Mouse (Mus musculus) kidney, adult 8-10 months (tissue): ENCODE measurements at regions not wholly inside any gene's neighbourhood (a gene's known extent, or its start where the extent isn't known, plus 50 kb on each side); places are given as distances from the start of the nearest gene placed in this dataset.

Source experiments
- DNase-seq, 2 experiments: peaks; one replicate each; pipeline ENCODE4 v3.0.0; 2022

DNA sequence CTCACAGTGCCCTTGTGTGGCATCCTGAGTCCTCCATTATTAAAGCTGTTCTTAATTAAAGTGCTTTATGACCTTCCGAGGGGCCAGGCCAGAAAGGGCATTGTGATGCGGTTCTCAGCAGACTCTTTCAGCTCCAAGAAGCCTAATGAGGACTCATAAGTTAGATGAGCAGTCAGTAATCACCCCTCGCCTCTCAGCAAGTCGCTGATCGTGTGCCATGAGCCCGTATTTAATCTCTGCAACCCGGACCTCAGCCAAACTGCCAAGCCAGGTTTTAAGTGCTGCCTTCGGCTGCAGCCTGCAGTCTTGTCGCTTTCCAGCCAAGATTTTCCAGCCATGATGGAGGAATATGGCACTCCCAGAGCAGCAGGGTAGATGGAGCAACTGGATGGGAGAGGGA is 56.1 kb upstream of the Rbfox1 start:
- no peak for DNase-seq

DNA sequence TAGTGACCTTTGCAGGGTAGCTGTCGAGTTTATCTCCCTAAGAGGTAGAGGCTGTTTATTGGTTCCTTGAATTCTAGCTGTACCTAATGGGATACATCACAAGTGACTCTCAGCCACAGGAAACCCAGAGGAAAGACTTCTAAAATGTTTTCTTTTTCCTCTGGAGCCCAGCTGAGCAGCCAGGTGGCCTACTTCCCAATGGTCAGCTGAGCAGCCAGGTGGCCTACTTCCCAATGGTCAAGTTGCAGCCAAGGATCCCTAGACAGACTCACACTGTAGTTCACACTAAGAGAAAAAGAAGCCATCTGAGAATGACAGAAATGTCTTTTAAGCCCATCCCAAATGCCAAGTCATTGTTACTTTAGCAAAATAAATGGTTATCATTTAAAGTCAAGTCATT is 61.8 kb upstream of the Rbfox1 start:
- DNase-seq: no peak

DNA sequence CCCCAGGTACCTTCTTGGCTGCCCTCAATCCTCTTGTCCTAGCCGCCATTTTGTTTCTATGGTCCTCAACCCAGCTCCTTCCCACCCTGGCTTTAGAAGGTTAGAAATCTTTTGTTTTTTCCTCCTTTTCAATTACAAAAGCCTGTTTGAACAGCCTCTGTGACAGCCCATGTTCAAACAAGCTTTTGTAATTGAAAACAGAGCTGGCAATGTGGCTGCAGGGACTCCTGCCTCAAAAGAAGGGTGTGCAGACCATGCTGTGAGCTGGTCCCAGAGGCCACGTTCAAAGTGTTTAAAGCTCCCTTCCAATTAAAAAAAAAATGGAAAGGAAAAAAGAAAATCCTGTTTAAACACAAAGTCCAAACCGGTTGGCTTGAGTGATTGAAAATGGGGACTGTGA is 68.0 kb upstream of the Rbfox1 start:
- DNase-seq: no peak

DNA sequence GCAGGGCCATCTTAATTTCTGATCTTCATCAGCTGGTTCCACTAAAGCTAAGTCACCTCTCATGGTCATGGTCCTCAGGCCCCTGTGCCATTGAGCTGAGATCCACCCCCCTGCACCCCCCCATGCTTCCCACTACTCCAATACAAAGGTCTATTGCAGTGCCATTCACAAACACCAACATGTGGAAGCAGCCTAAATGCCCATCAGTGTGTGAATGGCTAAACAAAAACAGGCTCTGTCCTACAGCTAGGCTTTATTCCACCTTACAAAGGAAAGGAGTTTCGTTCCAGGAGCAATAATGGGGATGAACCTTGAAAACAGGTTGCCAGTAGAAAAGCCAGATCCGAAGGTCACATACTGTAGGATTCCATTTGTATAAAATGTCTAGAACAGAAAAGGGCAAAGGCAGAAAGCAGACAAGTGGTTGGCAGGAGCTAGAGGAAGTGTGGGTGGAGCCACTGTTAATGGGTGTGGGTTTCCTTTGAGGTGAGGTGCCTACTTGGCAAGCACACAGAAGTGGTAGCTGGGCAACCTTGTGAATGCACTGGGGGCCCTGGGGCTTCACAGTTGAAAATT is 72.8 kb upstream of the Rbfox1 start:
- DNase-seq: no peak

DNA sequence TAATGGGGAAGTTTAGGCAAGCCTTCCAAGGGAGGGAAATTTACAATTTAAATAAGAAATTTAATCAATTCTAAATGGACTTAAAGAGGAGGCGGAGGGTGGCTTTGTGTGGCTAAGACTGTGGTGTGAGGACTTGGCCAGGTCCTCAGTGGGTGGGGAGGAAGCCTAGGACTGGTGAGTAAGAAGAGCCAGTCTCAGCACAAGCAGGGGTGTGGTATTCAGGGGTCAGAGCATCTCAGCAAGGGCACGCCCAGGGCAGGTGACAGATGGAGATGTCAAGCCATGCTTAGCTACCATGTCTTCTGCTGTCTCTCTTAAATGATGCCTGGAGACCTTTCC is 73.5 kb upstream of the Rbfox1 start:
- no peak for DNase-seq

DNA sequence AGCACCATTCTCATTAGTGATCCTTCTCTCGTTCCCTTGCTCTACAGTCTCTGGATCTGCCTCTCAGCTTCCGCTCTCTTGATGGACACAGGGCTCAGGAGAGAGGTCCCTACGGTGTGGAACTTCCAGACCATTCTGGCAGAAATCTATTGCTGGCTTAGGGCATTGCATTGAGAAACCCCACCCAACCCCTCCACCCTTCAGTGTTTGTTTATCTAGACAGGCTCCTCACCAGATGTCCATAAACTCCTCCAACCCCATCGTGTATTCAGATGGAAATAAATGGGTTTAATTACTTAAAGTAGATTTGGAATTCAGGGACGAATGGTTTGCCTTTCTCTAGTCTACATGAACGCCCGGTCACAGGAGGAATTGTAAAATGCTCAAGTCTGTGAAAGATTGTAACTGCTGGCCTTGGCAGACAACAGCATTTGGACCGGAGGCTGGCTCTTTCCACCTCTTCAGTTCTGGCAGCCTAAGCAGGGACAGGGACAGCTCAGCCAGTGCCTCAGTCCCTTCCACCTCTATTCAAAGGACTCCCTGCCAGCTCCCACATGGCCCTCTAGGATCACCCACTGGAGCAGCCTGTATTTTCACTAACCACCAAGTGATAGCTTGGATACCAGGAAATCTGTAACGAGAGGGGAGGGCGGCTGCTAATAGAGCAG is 74.0 kb upstream of the Rbfox1 start:
- no peak for DNase-seq

DNA sequence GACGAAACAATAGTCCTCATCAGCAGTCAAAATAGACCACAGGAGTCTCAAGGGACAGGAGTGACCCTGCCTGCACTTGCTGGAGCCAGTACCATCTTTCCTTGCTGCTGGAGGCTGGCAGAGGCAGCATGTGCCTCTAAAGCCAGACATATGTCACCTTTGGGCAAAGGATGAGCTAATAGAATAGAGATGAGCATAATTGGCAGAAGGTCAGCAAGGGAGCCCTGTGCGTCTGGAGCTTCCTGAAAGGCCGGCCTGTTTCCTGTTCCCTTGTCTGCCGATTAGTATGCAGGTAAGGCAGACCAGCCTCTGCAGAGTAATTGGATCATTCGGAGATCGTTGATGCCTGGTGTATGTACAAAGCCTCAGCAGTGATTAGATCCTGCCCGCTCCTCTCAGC is 87.0 kb upstream of the Rbfox1 start:
- DNase-seq: no peak

DNA sequence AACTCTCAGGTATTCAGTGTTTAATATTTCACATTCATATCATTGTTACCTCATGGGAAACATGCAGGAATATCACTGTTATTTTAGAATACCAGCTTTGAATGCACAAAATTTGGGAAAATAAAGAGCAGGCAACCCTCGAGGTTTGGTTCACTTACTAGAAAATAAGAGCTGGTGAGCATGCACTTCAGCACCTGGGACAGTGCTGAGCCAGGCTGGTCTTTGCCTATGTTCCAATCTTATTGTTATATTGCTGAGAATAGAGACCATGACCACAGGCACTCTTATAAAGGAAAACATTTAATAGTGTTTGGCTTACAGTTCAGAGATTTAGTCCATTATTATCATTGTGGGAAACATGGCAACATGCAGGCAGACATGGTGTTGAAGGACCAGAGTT is 92.9 kb upstream of the Rbfox1 start:
- no peak for DNase-seq

DNA sequence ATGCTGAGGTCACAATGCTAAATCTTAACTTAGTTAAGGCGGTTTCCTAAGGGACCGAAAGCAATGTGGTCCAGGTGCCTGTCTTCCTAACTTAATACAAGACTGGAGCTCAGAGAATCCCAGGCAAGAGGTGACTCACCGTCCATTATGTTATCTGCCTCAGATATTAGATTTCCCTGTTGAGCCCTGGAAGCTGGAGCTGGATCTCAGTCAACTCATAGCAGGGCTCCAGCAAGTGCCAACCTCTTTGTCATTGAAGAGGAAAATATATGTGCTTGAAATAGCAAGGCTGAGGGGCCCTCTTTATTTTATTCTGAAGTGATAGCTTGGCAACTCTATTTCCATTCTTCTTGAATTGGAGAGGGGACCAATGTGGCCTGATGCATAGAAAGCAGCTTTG is 95.0 kb upstream of the Rbfox1 start:
- no peak for DNase-seq

DNA sequence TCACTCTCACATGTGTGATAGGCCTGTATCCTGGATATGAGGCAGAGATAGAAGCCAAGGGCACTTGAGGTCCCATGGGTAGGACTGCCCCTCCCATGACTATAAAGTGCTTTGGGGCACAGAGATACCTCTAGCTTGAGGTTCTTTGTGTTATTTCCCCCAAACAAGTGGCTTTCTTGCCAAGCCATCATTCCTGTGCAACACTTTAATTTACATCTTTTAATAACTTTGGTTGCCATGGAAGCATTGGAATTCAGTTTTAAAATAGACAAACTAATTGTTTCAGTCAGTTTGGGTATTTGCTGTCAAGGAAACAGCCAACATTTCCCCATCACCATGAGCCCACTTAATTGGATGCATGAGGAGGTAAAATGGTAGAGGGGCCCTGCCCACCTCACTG is 97.9 kb upstream of the Rbfox1 start:
- DNase-seq: no peak

DNA sequence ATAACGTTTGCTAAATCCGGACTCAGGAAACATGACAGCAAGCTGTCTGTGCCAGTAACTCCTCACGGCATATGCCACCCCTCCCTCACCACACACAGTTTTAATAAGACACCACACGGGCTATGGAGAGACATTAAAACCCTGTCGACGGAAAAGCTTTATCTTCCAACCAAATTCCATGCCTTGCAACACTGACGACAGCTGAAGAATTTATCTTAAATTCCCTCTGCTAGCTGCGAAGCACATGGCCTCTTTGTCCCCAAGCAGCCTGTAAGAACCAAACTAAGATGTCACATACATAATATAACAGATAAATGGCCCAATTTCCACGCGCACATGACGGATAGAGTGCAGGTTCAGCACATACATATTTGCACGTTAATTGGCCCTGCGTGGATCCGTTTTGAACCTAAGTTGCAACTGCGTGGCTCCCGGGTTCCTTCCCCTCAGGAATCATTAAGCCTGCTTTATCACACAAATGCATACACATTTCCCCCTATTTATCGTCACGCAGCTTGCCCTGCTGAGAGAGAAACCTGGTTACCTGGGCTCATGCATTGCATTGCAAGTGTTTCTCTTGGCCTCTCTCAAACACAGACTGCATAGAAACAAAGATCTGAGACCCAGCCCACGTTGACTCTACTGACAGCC is 118.3 kb upstream of the Rbfox1 start:
- DNase-seq: no peak

DNA sequence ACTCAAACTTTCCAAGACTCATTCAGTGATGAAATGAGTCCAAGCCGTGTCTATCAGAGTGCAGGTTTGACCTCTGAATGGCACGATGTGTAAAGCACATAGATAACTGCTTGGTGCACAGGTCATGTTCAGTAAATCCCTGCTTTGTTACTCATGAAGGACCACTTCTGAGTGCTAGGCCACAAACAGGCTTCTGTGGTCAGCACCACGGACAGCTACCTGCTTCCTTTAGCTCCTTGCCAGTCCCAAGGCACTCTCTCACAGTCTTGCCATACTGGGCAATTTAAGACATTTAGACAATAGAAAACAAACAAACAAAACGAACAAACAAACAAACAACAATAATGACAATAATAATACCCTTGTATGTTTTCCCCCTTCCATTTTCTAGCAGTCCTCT is 120.0 kb upstream of the Rbfox1 start:
- peak in 1 of 2 experiments; percentile 24 for DNase-seq

DNA sequence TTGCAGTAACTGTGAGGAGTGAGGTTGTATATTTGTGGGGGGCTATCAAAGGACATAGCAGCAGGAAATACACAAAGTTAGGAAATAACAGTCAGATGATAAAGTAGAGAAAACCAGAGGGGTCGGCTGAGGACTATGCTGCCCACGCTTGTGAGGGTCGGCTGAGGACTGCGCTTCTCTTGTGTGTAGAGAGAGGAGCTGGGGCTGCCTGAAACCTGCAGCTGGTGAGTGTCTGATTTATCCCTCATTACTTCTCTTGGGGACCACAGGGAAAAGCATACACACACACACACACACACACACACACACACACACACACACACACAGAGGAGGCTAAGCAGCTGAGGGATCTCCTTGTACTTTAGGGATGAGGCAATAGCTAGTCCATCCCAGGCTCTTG is 124.3 kb upstream of the Rbfox1 start:
- DNase-seq: no peak

DNA sequence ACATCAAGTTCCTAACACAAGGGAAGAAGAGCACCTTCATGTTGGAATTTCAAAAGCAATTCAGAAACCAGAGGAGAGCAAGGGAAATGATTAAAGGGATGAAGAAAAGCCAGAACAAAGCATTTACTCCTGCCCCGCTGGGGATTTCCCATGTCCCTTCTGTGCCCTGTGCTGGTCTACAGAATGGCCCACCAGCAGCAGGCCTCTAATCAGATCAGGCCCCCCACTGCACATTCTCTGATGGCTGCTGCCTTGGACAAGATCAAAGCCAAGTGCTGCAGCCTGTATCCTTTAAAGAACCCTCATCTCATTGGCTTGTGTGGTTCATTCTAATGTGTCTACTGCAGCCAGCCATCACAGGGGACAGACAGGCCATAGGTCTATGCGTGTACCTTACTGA is 126.1 kb upstream of the Rbfox1 start:
- no peak for DNase-seq

DNA sequence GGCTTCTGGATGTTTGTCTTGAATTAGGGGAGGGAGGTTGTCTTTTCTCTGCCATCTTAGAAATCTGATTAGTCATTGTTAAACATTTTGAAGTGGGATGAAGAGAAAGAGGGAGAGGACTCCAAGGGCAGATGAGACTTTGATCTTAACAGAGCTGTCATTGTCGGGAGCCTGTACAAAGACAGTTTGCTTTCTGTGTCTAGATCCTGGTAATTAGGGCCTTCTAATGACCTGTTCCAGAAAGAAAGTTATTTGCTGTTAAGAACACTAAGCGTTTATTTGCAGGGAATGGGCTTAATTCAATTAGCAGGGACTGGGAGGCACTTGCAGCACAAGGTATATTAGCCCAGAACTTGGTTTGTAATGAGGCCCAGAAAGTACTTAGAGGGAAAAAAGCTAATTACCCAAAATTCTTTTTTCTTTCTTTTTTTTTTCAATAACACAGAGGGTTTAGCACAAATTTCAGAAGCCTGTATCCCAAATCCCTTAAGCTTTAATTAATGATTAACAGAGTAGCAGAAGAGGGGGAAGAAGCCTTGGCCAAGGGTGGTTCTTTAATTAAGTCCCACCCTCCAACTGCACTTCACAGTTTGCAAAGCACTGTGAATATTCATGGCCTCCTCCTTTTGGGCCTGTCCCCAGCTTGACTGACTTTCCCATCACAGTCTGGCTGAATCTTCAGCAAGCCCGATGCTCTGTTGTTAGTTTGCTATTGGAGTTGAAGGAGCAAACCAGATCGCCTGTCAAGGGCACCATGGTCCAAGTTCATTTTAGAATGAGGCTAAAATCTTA is 142.2 kb upstream of the Rbfox1 start:
- DNase-seq: no peak

DNA sequence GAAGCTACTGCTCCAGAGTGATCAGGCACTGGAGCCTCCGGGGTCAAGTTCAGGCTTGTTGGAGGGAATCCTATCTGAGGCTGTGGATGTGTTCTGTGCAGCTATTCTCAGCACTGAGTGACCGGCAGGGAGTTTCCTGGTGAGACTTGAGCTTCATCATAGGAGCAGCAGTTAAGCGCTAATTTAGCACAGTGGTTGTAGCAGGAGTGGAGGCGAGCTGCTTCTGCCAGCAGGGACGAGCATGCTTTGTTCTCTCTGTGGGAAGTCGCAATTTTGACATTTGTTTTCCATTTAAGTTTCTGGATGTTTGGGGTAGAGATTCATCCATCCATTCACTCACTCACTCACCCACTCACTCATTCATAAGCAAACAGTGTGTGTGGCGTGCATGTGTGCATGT is 144.4 kb upstream of the Rbfox1 start:
- no peak for DNase-seq

DNA sequence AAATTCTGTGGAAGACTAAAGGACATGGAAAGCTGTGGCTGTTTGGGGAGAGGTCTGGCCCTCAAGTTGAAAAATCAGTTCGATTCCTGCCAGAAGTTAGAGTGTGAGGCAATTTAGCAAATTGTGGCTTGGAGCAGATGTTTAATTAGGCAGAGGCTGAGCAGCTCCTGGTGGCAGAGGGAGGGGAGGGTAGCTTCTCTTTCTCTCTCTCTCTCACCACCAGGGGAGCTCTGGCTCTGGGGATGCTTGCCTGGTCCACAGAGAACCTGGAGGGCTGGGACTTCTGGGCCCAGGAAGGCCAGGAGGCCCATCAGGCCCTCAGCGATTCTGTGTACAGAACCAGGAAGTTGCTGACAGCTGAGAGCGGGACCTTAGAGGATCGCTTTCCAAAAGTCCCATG is 151.5 kb upstream of the Rbfox1 start:
- DNase-seq: no peak

DNA sequence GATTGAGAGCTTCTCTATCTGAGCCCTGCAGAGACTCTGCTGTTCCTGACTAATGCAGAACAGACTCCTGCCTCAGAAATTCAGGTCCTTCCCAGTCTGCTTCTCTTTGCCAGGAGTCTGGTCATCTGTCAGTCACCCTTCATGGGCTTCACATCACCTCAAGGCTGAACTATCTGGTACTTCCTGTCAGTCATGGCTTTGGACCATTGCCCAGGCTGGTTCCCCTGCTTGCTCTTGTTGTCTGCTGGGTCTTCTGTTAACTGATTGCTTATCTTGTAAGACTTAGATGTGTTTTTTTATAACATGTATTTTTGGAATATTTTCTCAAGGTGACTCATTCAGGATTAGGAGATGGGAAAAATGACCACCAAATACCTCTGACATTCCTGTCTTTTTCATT is 162.6 kb upstream of the Rbfox1 start:
- DNase-seq: no peak

DNA sequence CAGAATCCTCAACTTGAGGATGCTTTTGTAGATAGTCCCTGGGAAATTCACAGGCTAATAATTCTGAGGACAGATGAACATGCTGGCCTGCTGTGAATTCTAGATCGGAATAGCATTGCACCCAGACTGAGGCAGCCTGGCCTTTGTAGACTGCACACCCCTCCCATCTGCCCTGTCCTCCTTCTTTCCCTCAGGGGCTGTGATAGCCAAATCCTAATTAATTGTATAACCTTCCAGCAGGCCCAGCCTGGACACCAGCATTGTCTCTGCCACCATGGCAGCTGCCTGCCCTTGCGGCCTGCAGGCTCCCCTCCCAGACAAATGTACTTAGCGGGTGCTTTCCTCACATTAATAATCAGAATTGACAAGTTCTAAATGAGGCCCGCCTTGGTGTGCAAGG is 171.7 kb upstream of the Rbfox1 start:
- no peak for DNase-seq

DNA sequence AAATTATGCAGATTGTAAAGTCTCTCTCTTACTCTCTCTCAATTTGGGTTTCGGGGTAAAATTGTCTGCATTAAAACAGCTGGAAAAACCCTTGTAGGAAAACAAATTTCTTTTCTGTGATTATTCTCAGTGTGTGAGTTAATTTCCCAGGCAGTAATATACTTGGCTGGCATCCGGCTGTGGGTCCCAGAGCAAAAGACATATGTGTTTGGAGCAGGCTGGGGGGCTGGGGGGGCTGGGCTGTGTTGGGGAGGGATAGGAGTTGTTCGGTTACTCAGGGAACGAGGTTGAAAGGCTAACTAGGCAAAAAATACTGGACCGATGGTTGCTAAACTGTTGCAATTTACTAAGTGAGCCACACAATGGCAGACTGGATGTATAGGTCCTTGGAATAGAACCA is 175.3 kb upstream of the Rbfox1 start:
- DNase-seq: no peak

DNA sequence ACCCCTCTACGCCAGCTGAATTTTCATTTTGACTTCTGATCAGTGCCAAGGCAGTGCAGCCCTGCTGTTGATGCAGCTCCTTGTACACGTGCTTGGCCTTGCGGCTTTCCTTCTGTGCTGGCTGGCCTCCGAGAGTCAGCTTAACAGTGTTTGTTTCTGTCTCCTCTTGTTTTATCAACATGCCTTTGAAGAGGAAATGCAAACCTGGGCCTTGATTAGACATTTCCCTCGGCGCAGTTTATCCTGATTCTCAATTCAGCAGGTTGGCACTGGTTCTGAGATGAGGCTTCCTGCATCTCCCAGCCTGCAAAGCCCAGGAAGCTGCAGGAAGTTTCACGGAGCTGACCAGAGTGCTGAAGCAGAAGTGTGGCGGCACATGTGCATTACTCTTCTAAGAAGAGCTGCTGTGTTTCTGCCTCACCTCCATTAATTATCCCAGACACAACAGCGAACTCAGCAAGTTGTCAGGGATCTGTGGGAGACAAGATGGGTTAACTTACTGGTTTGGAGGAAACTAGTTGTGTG is 184.4 kb upstream of the Rbfox1 start:
- DNase-seq: peak in 1 of 2 experiments; percentile 16

DNA sequence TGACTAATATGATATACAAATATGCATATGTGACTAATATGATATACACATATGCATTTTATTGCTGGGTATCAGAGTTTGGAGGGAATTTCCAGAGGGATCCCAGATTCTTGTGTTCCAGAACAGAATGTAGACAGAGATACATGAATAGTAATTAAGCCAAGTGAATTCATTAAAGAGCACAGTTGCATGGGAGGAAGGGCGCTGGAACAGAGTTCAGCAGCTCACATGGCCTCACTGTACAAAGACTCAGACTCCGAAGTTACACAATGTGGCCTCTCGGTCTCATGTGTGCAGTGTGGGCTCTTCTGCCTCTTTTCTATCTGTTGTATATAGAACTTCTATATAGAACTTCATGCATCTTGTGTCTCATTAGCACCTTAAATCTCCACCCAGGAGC is 196.8 kb upstream of the Rbfox1 start:
- no peak for DNase-seq

DNA sequence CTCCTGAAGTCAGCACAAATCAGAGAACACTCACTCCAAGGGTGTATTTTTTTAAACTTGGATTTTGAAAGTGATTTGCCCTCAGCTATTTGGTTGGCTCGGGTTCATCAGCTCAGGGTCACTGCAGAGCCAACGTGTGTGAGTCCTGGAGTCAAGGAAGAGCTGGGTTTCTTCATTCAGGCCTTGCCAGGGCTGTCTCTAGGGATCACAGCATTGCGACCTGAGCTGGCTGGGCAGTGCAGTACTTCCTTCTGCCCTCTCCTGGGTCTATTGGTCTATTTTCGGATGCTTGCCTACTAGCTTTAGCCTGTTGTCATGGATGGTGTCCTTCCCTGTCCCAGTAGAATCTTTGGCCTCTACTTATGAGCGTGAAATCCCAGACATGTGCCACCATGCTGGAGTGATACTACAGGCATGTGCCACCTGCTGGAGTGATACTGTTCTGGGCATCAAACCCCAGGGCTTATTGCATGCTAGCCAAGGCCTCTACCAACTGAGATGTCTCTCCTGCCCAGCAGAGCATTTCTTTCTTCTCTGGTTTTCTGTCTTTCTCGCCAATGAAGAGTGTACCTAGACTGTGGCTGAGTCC is 211.7 kb upstream of the Rbfox1 start:
- no peak for DNase-seq

DNA sequence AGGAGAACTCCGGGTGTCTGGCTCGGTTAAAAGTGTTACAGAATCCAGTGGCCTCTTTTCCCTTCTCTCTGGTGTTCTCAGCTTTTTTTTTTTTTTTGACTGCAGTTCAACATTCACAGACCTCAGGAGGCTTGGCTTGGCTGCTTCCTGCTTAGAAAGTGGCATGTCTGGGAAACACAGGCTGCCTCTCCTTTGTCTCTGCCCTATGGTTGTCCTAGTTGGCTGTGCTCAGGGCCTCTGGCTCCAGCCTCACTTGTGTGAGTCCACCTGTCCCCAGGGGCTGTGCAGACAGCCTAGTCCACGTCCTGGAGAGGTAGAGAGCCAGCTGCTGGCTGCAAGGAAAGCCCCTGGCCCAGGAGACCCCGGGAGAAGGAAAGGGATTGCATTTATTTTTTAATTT is 212.3 kb upstream of the Rbfox1 start:
- DNase-seq: no peak
